Mouse (Mus musculus): ENCODE results near the gene Ddost.

DNA sequence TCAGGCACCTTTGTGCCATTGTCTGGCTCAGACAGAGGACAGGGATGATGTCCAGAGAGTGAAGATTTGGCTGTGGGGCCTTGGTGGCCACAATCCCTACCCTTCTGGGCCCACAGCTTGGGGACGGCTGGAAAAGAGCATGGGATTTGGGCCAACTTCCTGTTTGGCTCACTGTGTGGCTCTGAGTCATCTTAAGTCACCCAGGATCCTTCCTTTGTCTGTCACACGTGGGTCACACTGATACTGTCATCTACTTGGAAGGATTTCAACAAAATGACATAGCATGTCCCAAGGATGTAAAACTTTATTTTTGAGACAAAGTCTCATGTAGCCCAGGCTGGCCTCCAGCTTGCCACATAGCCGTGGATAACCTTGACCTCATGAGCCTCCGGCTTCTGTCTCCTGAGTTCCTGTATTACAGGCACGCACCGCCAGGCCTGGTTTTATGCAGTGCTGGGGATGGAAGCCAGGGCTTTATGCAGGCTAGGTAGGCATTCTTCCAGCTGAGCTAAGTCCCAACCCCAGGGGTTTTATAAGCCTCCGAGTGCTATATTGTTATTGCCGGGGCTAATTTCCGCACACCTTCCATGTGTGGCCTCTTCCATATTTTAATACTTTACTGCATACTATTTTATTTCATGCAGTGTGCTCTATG lies 40.5 kb downstream of the Ddost start:
- TF ChIP-seq CTCF (IDR thresholded peaks at IDR 0.05; ENCODE audit: low read depth, low read length) (no peak), EP300 (IDR thresholded peaks at IDR 0.05; ENCODE audit: insufficient read depth, low read depth, low read length) (no peak)
